Mouse (Mus musculus): ENCODE results near the gene Agbl1.

Gene Agbl1

DNA sequence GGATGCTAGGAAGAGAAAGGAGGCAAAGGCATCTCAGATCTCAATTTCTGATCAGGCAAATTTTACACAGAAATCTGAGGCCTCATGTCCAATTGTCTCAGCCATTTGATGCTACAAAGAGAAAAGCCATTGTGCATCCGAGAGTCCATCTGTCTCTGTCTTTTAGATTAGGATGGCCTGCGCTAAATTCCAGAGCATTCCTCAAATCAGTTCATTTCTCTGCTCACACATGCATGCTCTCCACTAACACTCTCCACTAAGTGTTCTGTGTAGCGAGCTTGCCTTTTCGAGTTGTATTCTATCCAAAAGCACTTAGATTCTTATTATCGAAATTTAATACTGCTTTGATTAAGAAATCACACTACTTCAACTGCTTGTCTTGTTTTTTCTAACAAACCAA is 159.6 kb downstream of the Agbl1 start:
- in situ Hi-C loops (cut with MboI, MseI): loop anchor here (5.0 to 10.0 kb wide), 2 partner anchors 553 to 1186 kb away; no protein-coding TSS in a partner anchor

DNA sequence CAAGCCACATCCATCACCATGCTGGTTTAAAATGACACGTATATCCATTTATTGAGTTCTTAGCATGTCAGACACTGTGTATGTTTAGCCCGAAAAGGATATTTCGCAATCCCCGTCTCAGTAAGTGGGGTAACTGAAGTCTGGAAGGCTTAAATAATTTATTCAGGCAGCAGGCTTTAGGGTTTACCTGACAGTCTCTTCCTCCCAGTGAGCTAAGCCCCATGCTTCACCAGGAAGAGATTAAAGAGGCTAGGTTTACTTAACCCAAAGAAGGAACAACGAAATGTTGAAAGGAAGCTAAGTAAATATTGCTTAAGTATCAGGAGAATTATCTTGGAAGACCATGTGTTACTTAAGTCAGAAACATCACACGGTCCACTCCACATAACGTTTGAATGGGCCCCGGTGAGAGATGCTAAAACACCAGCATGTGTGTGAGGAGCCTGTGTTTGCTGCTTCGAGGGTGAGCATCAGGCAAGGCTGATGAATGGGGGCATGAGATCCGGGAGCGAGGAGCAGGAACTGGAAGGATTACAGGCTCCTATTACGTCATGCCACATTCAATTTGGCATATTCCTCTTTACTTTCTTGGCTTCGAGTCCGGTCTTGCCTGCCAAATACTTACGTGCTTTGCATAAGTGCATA is 162.7 kb downstream of the Agbl1 start:
- in situ Hi-C loops (cut with MboI, MseI): loop anchor here in 1 of 2 experiments (5.0 kb wide), 1 partner anchor 555 kb away; no protein-coding TSS in a partner anchor

DNA sequence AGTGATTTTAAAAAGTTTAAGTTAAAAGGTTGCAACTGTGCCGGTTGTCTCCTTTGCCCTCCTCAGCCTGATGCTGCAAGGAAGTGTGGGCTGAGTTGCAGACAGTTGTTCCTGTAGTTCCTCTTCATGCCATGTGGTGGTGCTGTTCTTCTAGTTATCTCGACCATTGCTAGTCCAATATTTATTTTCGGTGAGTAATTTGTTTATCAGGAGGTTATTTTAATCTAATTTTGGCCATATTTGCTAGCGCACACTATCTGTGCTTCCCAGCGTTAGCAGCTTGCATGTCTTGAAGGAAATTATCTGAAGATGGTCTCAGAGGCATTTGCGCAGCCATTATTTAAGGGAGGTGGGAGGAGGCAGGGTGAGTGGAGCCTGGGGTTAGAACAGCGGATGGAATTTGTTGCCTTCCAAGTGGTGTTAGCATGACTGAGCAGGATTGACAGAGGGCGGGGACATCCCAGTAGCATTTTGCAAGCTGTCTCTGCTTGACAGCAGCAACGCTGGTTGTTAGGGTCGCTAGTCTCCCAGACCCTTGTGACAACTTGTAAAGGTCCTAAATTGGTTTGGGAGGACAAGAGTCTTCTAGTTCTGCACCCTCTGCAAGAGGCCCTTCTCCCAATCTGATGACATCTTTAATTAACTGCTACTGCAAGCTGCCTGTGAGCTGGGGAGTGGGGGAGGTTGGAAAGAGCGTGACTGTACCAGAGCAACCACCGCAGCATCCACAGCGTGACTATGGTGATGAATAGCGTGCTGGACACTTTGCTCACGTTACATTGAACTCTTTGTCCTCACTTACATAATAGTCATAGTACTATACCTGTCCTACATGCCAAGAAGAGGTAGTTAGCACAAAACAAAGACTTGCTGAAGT is 163.5 kb downstream of the Agbl1 start:
- in situ Hi-C loops (cut with MboI, MseI): loop anchor here in 1 of 2 experiments (5.0 kb wide), 1 partner anchor 554 kb away; no protein-coding TSS in a partner anchor

DNA sequence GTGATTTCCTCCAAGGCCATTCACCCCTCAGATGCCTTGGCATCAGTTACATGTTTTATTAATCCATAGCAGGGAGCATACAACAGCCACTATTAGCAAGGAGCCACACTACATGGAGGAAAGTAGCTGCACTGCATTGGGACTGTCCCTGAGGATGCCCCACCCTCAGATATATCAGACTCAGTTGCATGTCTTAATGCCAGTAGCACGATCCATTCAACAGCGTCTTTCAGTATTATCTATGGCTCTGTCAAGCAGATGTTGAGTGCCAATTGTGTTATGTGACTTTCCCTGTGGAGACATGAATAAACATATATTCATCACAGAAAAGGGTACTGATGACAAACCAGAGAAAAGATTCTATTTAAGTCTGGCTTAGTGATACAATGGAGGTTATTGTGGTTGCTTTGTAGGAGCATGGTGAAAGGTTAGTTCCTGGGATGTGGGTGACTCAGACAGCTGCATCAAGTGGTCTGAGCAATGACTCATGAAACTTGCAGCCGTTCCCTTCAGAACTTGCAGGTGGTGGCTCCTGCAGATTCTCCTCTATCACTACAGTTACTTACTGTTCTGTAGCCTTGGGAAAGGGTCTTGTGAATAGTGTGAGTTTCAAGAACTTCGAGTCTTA is 178.4 kb downstream of the Agbl1 start:
- in situ Hi-C loops (cut with MboI, MseI): no loop called here

DNA sequence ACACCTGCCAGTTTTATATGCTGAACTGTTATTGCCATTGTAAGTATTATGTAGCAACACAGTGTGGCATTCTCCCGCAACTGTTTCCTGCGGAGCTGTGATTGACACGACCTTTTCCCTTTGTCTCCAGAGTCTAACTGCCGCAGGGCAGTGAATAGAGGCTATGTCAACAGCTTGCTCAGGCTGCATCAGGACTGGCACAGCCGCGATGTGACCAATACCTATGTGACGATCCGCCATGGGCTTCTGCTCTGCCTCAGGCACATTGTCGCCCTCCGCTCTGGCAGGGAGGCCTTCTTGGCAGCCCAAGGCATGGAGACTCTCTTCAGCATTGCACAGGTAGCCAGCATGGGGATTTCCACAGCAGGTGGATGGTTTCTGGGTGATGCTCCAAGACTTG is 179.3 kb downstream of the Agbl1 start:
- in situ Hi-C loops (cut with MboI, MseI): no loop called here

DNA sequence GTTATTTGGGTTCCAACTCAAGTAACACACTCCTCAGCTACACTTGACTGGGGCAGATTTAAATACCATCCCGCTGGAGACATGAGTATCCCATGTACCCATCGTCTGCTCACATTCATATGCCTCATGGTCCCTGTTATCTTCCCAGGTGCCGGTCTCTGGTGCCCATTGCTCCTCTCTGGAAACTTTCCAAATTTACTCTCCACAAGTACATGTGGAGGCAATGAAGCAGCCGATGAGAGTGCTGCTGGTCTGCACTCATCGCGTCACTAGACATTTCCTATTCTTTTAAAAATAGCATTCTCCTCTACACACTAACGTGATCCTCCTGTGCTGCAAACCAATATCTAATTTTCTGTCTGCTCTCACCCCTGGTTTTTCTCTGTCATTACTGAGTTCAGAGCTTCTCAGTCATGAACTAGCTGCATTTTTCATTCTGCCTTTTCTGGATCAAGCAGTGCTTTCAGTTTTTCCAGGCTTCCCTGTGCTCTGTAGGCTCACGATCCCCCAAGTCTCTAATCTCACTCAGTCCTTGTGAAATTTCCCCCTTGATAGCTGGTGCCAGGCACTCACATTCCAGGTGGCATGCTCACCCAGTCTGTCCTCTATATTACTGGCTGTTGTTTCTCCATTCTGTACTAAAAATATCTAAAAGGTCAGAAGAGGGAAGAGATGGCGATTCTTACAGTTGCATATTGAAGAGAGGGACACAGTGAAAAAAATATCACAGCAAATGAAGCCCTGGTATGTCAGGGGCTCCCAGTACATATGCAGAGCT is 180.9 kb downstream of the Agbl1 start:
- in situ Hi-C loops (cut with MboI, MseI): no loop called here

DNA sequence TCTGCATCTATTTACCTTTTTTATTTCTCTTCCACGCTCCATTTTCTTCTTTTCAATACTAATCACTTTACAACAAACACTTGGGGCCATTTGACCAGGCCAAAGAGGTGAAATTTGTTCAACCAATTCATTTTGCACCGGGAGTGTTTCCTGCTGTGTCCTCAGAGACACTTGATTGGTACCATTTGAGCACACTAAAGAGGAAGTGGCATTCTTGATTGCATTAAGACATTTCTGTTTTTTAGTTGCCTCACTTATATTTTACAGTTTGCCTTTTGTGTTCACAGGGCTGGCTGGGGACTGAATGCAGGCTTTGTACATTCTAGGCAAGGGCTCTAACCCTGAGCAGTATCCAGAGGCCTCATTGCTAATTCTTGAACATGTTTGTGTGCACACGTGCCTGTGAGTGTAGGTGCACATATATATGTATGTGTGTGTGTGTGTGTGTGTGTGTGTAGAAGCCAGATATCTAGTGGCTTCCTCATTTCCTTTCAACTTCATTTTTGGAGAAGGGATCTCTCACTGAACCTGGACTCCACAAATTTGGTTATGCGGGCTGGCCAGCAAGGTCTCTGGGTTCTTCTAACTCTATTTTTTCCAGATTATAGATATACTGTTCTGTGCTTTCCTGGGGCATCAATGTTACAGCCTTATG is 182.4 kb downstream of the Agbl1 start:
- in situ Hi-C loops (cut with MboI, MseI): no loop called here

DNA sequence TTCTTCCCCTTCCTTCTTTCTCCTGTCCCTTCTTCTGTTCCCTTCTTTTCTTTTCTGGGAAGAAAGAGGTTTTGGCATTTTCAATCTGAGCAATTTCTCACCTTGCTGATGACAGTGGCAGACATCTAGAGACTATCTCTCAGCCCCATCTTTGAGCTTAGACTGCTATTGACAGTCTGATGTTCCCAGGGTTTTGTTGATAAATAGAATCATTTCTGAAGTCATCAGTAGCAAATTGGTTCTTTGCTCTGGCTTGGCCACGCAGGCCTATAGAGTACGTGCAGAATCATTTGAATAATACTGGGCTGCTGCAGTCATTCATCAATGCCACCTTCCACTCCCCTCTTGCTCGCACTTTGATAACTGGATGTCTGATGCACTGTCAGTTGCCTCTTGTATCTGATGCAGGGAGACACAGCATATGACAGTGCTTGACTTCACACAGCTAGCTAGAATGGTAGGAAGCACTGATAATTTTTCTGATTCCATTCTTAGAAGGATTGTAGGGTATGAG is 186.5 kb downstream of the Agbl1 start:
- in situ Hi-C loops (cut with MboI, MseI): no loop called here

DNA sequence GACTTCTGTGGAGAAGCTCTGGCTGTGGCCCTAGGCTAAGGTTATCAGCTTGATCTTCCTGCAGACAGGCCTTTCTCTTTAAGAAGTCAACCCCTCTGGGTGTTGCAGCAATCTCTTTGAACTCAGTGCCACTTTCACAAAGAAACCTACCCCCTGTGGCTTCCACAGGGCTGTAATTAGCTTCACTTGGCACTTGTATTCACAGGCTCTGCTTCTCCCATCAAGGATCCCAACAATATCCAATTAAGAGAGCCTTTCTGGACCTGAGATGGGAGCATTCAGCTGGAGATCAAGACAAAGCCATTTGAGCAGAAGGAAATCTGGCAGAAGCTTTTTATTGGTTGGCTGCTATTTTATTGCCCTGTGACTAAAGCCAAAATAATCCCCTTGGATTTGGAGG is 208.9 kb downstream of the Agbl1 start:
- in situ Hi-C loops (cut with MboI, MseI): no loop called here

DNA sequence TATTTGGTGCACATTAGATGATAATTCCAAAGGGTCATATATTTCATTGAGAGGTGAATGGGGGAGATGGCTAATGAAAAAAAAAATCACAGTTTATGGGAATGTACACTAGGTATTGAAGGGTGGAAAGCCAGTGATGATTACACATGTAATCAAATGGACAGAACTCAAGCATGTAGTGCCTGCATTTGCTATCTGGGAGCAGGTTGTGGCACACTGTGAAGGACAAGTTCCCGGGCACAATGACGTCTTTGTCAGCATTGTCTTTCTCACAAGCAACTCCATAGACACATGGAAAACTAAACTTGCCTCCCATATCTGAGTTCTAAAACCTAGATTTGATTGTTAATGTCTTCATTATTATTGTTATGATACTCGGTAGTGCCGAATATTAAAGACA is 209.3 kb downstream of the Agbl1 start:
- in situ Hi-C loops (cut with MboI, MseI): no loop called here

DNA sequence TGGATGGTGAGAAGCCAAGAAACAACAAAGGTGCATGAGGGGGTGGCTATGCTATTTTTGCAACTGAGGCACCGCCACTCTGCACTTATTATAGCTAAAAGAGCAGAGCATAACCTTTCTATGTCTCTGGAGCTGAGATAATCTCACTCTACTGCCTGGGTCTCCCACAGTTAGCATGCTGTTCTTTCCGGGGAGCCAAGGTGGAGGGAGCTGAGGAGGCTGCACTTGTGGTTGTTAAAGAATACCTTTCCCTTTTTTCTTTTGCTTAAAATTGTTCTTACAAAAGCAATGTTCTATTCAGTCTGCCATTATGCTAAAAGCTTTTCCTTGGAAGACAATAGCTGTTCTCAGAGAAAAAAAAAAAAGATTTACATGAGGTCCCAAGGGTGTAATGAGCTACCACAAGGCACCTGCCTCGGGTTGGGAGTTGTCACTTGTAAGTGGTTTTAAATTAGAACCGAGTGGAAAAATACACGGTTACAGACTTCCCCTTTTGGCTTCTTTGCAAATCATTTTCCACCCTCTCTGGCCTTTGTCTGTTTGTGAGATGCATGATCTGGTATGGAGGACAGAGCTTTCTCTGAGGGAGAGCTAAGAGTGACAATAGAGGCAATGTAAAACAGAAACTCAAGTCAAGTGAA is 232.8 kb downstream of the Agbl1 start:
- in situ Hi-C loops (cut with MboI, MseI): no loop called here

DNA sequence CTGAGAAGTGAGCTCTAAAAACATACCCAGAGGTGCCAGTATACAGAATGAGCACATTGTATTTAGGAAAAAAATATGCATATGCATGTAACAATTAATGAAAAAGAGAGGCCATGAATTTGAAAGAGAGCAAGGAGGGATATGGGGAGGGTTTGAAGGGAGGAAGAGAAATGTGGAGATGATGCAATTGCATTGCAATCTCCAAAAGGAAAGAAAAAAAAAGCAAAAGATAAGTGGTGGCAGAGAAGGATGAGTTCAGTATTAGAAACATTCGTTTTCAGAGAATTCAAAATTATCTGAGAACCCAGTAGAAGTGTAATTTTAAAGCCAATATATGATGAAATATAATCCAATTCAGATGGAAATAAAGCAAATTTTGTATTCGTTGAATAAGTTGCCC is 236.7 kb downstream of the Agbl1 start:
- in situ Hi-C loops (cut with MboI, MseI): no loop called here

DNA sequence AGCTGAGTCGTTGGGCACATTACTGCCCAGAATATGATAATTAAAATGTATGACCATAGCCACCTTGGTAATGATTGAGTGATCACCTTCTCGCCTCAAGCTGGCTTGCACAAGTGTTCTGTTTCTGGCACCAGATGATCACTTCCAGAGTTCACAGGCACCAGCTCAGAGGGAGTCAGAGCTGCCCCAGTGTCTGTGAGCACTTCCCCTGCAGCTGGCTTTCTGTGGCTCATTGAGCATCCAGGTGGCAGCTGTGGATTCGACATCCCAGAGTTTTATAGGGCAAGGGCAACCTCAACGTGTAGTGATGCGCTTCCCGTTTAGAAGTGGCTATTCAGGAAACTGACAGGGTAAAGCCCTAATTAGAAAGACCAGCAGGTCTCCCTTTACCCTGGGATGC is 244.5 kb downstream of the Agbl1 start:
- in situ Hi-C loops (cut with MboI, MseI): no loop called here

DNA sequence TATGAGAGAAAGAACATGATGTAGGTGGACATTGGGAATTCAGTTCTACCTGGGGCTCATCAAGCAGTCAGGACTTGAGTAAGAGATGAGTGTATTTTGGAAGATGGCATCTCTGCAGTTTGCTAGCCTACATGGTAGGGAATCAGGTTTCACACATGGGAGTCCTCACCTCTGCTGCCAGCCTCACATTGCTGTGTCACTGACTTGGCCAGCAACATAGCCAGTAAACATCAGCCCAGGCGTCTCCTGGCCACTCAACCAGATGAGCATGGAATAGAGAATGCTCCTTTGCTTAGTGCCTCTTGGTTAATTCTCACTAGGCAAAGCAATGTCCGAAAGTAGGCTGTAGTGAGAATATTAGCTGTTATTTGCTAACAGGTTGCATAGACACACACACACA is 255.9 kb downstream of the Agbl1 start:
- in situ Hi-C loops (cut with MboI, MseI): no loop called here

DNA sequence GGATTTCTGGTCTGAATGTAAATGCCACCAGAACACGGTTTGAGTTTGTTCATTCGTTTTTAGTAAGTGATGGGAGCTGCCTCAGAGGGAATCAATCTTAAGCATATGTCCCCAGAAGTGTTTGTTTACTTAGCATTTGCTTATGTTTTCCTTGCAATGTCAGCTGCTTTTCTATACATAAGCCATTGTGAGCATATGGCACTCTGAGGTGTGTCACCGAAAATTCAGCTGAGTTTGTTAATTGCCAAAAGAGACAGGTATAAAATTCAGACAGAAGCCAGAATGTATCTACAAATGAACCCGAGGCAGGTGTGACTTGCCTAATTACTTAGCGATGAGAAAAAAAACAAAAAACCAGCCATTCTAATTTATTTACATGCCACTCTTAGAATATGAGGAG is 257.8 kb downstream of the Agbl1 start:
- in situ Hi-C loops (cut with MboI, MseI): no loop called here

DNA sequence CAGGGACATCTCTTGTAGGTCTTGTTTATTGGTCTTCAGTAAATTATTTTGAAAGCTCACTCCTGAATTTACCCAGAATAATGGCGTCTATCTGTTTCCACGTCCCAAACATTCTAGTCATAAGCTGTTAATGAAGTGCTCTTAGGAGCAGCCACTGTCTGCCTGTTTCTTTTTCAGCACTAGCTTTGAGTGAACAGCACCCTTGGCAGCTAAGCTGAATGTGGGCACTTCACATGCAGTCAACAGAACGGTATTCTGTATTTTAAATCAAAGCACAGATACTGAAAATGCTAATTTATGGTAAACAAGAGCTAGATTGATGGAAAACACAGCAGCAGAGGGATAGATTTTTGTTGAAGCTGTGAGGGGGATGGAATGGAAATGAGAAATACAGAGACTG is 294.6 kb downstream of the Agbl1 start:
- in situ Hi-C loops (cut with MboI, MseI): no loop called here

DNA sequence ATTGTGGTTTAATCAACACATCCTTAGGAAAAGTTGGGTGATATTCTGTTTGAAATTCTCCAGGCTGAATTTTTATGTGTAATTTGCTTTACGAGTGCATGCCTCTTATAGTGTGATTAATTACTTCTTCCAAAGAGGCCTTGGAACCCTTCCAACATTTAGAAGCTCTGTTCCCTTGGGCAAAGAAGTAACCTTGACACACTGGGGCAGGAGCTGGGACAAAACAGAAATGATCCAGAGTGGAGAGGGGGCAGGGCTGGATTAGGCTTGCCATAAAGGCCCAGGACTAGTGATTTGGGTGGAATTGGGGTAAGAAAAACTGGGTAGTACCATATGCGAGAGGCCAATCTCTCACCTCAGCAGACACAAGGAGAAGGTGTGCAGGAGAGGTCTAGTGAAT is 316.8 kb downstream of the Agbl1 start:
- in situ Hi-C loops (cut with MboI, MseI): no loop called here

DNA sequence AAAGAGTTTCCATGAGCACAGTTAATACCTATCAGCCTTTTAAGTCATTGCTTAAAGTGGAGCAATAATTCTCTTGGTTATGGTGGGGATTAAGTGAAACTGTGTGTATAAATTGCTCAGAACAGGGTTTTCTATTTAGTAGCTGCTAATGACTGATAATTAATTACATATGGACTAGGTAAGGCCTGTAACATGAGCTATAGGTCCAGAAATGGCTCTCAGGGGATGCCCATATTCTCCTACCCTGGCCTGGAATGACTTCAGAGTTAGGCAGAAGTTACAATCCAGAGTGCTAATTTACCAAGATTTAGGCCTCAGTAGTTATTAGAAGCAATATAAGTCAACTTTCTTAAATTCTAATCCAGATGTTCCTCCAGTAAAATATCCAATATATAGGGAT is 317.6 kb downstream of the Agbl1 start:
- in situ Hi-C loops (cut with MboI, MseI): no loop called here

DNA sequence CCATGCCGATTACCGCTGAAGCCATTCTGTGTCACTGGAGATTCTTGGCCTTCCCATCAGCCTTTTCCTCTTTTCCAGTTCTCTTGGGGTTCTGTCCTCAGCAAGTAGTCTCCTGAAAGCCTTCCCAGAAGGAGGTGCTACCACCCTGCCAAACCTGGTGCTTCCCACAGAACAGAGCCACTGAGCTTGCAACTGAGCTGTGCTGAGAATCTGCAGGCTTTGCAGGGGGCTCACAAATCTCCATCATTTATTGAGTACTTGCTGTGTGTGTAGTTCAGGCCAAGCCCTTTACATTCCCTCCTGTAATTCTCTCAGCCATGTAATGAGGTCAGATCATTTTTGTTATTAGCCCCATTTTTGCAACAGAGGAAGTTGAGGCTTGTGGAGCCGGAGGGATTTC is 322.2 kb downstream of the Agbl1 start:
- in situ Hi-C loops (cut with MboI, MseI): no loop called here

DNA sequence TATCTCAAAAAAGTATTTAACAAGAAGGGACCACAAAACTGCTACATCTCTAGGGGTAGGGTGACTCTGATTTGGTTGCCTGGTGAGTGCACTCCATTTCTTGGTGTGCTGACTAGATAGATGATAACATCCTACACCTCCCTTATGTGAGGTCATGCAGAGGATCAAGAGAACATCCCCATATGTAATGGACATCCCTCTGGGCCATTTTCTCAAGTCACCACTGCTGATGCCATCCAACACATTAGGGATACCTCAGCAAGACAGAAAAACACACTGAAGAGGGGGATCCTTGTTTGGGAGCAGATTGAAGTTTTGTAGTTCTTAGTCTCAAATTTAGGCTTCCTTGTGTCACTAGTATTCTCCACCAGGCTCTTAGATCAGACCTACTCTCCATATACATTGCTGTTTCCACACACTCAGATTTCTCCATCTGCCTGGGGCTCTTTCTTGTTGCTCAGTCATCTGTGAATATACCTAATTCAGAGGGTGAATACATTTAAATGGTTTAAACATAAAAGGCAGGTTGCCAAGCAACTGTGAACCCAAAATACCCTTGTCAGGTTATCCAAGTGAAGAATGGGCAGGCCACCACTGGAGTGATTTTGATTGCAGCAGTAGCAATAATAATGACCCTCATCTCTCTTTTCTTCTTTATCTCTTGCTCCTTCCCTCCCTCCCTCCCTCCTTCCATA is 331.0 kb downstream of the Agbl1 start:
- in situ Hi-C loops (cut with MboI, MseI): loop anchor here in 1 of 2 experiments (10.0 kb wide), 1 partner anchor 1216 kb away; no protein-coding TSS in a partner anchor
